Mouse (Mus musculus) cerebellum, adult 2 months (tissue): ENCODE data around the gene Ercc6l2.

Experiments
- CTCF ChIP-seq: fragments of 200-500 bp; IDR thresholded peaks from 2 replicates; pipeline ENCODE4 v1.5.1; 2011; ENCODE audit warnings: low read depth, mild to moderate bottlenecking, control low read depth, low read length, moderate library complexity, borderline replicate concordance; ENCODE audit not compliant: insufficient read depth
- POLR2A ChIP-seq: fragments of 200-500 bp; IDR thresholded peaks from 2 replicates; pipeline ENCODE4 v1.6.1; 2011; ENCODE audit warnings: low read length, control low read depth, borderline replicate concordance; ENCODE audit not compliant: insufficient read depth

DNA sequence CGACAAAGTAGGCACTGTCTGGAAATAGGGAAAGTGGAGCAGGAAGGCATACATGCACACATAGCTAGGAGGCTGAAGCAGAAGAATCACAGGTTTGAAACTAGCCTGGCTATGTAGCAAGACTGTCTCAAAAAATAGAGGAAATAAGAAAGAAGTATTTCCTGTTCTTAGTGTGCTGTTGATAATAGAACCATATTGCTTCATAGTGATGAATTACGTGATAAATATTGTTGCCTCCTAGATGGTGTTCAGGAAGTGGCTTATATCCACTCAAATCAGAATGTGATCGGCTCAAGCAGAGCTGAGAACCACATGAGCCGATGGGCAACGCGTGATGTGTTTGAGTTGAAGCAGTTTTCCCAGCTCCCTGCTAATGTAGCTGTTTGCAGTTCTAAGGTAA is 62.1 kb downstream of the Ercc6l2 start:
- TF ChIP-seq CTCF (no peak), POLR2A (no peak)
